Mouse (Mus musculus) adrenal gland (tissue): Measurements from ENCODE around the gene Safb2.

Experiments used
- intact Hi-C: fragments of 180-260 bp; cut with DNase I; formaldehyde crosslinking; loops from one replicate; pipeline ENCODE4 v1.15.1; 2025

Safb2 gene

DNA sequence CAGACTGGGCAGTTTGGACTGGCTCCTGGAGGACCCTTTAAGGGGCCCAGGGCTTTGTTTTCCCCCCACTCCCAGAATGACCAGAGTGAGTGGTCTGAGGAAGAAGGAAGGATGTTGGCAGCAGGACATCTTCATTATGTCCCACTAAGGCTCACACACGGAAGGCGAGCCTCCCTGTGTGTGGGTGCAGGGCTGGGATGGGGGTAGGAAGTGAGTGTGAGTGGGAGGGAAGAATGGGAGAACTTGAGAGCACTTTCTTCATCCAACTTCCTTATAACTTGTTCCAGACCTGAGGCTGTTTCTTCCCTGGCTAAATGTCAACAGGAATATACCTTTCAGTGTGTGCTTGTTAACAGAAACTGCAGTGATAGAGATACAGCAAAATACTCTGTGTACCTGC is 26.9 kb upstream of the Safb2 start:
- intact Hi-C loops: loop anchor here (5.0 kb wide), 1 partner anchor 56 kb away; no protein-coding TSS in a partner anchor

DNA sequence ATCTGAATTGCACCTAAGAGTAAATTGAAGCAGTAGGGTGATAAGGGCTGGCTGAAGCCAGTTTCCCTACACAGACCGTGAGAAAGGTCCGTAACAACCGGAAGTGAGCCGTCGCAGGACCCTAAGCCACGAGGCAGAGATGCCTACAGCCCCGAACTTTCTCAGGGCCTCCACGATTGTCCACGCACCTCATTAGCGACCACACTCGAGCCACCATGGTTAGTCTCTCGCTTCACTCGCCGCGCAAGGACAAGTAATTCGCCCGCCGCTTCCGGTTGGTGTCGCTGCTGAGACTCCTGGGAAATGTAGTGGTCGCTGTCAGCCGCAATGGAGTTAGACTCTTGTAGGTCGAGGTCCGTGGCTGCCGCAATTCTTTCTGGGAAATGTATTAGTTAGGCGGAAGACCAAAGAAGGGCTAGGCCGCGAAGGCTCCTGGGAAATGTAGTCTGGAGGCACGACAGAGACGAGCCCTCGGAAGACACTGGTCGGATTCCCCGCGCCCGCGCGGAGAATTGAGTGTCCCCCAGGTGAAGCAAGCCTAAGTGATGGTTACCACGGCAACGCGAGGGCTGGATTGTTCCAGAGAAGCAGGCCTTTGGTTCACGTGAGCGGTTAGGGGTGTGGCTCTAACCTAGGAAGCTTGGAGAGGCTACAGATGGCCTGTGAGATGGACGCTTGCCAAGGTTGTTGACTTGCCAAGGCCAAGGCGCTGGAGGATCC is 25.2 kb upstream of the Safb2 start, which contains the start of gene 2410015M20Rik:
Gene 2410015M20Rik (minus strand): TSS at position 320 of the 720 bp plus-strand sequence.
- intact Hi-C loops: loop anchor here (5.0 kb wide), 1 partner anchor 58 kb away; no protein-coding TSS in a partner anchor

DNA sequence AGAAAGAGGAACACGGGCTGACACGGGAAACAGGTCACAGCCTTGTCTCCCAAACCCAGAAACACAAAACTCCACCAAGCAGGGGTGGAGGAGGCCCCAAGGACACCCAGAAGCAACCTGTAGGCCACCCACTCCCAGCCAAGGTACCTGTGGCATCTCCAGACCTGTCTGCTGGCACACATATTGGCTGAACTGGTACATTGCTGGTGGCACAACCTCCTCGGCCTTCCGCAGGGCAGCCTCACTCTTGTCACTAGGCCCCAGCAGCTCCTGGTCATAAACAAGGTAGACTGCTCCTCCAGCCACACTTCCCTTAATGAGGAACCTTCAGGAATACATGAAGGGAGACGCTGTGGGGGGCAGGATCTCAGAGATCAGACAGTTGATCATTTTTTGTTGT is 24.3 kb upstream of the Safb2 start:
- intact Hi-C loops: no loop called here

DNA sequence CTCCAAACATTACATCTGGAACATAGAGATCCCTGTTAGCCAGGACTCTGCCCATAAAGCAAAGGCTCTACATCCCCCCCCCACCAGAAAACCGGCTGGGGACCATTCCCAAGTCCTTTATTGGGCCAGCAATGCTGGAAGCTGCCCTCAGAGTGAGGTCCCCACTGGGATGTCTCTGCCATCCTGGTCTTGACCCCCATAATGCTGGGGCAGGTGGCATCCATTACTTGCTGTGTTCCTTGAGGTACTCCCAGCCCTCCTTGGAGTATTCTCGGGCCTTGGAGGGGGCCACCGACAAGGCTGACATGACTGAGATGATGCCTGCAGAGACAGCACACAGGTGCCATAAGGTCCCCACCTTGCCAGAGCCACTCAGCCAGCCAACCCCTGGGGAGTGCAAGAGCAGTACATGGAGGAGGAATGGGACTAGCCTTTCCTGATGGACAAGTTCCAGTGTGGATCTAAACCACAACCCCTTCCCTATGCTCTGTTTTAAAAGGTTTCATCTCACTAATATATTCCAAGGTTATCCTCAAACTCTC is 23.2 kb upstream of the Safb2 start:
- intact Hi-C loops: no loop called here

DNA sequence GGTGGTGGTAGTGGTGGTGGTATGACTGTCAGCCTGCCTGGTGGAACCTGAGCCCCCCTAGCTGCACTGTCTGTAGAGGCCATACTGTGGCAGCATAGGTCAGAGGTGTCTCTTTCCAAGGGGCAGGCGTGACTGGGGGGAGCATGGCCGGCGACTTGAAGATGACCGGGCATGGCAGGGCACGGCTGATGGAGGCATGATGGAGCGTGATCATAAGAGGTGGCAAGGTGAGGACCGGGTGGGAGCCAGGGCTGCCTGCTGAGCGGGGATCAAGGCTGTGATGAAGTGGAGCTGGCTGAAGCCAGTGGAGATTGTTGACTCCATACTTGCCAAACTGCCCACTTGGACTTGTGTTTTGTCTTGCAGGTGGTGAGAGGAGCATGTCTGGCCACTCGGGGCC is 21.0 kb upstream of the Safb2 start:
- intact Hi-C loops: no loop called here

DNA sequence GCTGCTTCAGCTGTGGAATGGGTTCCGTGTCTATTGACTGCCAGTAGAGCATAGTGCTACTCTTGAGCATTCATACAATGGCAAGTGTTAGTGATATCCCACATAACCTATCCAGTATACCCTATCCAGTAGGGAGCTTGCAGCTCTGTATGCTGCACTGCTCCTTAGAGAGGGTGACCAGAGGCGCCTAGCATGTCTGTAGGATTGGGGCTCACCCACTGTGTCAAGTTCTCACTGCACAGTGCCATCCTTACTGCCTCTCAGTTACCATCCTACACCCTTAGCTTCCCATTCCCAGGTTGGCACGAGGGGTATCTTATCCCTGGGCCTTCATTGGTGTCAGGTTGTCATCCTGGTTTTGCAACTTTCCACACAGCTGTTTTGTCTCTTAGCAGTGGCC is 20.0 kb upstream of the Safb2 start:
- intact Hi-C loops: no loop called here

DNA sequence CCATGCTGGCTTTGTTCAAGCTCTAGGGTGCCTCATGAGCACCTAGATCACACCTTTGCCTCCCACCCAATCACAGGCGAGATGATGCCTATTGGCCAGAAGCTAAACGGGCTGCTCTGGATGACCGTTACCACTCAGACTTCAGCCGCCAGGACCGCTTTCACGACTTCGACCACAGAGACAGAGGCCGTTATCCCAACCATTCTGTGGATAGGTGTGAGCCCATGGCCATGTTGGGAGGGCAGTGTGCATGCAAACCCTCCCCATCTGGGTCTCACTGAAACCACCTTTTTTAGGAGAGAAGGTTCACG is 19.6 kb upstream of the Safb2 start:
- intact Hi-C loops: no loop called here

DNA sequence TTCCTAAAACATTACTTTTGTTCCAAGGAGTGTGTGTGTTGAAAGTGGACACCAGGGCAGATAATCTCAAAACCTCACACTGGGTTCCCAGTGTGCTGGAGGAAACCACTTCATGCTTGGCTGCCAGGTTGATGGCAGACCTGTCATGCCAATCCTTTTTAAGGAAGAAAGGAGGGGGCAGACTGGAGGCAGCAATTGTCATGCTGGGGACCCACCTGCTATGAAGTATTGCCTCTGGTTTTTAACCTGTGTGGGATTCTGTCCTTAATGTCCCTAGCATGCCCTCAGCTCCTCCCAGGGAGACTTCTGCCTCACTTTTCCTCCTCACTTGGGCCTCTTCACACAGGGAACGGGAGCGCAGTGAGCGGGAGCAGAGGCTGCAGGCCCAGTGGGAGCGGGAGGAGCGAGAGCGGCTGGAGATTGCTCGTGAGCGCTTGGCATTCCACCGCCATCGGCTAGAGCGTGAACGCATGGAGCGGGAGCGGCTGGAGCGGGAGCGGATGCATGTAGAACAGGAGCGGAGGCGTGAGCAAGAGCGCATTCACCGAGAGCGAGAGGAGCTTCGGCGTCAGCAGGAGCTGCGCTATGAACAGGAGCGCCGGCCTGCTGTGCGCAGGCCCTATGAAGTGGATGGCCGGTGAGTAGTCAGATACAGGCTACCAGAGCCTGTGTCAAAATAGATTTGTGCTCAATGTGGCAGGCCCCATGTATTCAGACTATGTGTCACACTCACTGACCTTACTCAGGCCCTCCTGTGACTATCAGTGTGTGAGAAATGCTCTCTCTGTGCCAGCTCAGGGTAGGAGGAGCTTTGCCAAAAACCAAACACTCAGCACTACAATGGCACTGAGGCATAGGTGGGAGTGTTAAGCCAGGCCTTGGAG is 19.0 kb upstream of the Safb2 start:
- intact Hi-C loops: no loop called here

DNA sequence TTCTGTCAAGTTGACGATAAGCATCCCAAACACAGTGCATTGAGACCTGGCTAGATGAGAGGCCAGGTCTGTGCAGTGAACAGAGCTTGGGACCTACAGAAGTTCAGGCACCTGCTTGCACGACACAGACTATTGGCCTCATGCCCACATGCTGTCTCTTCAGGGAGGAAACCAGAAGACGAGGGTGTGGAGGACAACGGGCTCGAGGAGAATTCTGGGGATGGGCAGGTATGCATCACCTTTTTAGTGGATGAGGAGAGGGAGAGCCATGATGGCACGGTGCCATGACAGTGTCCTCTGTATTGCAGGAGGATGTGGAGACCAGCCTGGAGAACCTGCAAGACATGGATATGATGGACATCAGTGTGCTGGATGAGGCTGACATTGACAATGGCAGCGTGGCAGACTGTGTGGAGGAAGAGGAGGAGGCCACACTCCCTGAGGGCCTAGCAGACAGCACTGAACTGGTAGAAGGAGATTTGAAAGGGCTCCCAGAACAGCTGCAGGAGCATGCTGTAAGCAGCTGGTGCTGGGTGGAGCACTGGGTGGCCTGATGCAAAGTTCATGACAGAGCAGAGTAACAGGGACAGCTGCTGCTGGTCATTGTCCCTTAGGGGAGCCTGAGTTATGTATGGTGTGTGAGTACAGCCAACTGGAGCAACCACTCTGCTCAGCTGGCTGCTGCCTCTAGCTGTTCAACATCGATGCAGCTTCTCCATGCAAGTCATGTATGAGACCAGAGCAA is 9.3 kb upstream of the Safb2 start:
- intact Hi-C loops: no loop called here

DNA sequence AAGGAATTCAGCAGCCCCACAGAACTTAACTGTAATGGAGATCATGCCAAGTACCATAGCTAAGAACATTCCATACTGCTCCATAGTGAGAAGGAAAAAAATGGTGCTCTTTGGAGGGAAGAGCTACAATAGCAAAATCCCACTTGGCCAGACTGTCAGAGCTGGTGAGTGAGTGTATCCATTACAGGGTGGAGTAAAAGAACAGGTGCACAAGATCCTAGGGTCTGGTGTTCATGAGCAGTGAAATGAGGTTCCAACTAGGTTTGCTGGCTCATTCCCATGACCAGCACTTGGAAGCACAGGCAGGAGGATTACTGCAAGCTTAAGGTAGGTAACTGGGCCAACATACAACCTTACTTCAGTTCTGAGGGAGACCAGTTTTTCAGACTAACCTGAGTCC is 8.2 kb upstream of the Safb2 start:
- intact Hi-C loops: no loop called here

DNA sequence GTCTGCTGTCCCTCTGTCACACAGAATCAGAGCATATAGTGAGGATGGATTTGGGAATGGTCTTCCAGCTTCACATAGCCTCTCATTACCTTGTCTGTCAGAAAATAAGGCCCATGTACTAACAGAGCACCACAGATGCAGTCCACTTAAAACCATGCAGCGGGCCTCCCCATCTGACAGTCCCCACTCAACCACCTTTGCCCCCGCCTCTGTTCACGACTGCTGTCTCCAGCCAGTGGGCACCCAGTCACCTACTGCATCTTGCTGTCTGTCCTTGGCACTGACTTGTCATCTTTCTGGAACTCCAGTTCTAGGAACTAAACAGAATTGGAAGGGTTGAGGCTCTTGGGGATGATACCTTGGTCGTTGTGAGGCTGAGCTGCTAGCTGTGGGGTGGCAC is 4.5 kb upstream of the Safb2 start:
- intact Hi-C loops: no loop called here

DNA sequence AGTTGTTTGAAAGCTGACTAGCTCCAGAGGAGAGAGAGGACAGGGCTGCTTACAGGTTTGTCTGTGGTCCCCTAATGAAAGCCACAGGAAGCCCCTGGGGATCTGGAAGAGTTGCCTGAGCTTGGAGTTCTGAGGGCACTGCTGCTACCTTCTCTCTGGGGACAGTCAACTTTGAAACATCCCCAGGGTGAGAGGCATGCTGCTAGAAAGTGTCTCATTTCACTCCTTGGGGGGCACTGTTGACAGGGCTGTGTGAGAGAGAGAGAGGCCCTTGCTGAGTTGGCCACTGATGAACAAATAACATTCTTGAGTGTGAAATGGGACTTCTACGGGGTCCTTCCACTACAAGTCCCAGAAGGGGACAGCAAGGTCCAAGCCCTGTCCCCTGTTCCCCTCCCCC is 3.4 kb upstream of the Safb2 start:
- intact Hi-C loops: no loop called here

DNA sequence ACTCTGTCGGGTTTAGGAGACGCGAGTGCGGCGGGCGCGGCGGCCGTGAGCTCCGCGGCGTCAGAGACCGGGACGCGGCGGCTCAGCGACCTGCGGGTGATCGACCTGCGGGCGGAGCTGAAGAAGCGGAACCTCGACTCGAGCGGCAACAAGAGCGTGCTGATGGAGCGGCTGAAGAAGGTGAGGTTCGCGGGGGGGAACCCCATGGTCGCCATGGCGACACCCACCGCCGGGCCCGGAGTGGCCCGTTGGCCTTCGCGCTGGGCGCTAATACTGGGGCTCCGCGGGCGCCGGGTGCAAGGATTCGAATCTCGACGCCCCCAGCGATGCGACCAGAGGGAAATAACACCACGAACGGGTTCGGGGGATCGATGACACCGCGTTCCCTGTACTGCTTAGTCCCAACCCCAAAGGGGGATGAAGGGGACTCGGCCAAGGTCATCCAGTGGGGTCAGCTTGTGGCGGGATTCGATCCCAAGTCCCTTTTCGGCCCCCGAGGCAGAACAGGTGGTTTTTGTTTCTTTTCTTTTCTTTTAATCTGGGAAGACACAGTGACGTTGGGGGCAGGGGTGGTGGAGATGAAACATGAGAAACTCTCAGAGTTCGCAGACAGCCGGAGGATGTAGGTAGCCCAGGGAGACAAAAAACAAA is 911 bp upstream of the Safb2 start:
- intact Hi-C loops: no loop called here

DNA sequence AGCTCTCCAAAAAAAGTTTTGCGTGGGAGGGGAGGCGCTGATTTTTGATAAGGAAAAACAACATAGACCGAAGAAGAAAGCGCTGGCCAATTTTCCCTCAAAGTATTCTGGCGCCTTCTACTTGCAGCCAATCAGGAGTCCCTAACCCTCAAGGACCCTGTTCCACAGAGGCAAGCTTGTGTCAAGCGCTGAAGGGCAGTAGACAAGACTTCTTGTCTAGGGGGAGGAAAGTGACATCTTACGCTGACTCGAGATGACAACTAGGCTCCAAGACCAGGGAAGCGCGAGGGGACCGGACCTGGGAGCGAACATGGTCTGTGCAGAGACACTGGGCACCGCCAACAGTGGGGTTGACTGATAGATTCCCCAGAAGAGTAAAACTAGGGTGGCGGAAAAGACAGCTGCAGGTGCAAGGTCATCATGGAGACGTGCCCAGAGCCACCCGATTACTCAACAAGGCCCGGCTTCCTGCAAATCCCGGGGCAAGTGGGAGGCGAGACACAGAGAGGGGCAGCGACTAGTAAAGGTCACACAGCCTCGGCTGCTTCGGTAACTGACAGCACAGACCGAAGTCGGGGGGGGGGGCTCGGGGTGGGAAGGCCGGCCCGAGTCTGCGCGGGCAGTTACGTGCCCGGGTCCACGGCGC is 651 bp downstream of the Safb2 start:
- intact Hi-C loops: no loop called here

DNA sequence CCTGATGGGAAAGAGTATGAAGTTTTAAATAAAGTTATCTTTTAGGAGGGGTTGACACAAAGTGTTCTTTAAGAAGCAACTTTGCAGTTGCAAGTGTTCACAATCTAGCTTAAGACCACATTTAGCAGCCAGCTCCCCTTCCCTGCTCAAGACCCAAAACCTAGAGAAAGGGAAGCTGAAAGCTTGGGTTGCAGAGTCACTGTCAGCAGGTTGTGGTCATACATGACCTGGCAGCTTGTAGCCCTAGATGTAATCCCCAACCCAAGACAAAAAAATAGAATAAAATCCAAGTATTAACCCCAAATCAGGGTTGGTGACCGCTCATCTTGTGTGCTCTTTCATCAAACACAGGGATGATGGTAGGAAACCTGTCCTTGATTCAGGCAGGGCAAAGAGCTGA is 1.3 kb downstream of the Safb2 start:
- intact Hi-C loops: no loop called here

DNA sequence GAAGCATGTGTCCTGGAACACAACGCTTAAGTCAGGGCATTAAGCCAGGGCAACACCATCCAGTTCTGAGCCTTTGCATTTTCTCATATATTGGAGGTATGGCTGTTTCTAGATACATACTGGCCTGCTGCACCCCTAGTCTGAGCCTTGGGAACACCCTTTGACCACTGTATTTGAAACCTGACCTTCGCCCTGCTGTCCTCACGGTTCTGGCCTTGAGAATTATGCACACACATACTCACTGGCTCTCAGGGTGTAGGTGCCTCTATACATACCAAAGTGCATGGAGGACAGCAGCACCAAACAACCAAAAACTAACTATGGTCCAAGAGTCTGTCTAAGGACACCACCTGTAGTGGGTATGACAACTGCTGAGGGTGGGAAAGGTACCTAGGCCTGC is 11.4 kb downstream of the Safb2 start:
- intact Hi-C loops: no loop called here

DNA sequence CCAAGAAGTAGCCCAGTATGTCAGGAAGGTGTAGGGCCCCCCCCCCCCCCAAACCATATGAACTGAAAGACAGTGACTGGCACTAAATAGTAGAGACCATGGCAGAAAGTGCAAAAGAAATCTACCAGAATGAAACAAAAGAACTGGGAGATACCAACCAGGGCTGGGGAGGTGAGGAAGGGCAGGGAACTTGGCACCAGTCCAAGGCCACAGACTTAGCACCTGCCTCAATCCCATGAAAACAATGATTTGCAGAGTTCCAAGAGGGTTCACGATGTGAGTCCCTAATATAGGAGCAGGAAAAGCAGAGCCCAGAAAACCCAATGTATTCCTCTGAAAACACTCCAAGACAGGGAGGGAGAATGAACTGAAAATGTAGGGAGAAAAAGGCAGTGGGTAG is 12.2 kb downstream of the Safb2 start:
- intact Hi-C loops: no loop called here

DNA sequence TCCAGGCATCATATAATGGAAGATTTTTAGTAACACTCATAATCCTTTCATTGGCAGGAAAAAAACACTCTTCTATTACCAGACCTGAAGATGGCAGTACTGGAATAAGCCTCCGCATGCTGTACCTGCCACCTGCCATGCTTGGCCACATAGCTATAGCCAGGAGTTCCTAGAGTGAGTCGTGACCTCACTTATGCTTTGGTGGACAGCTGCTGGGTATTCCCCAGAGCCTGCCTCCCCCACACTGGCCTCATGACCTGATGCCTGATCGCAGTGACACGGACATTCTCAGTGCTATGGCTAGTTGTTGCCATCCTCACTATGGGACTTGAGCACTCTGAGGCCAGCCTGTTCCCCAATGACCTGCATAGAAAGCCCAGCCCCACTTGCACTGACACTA is 14.1 kb downstream of the Safb2 start:
- intact Hi-C loops: no loop called here

DNA sequence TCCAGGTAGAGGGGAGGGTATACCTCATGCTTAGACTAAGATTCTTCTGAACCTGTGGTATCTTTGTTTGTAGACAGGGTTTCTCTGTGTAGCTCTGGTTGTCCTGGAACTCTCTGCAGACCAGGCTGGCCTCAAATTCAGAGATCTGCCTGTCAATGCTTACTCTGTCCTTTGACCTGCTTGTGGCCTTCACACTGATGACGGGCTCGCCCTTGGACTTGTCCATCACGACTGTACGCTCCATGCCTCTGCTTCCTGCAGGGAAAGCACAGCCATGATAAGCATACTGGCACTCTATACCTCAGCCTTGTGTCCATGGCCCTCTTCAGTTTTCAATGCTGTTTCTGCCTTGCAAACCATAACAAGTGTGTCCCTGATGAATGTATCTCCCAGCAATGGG is 17.0 kb downstream of the Safb2 start:
- intact Hi-C loops: no loop called here

DNA sequence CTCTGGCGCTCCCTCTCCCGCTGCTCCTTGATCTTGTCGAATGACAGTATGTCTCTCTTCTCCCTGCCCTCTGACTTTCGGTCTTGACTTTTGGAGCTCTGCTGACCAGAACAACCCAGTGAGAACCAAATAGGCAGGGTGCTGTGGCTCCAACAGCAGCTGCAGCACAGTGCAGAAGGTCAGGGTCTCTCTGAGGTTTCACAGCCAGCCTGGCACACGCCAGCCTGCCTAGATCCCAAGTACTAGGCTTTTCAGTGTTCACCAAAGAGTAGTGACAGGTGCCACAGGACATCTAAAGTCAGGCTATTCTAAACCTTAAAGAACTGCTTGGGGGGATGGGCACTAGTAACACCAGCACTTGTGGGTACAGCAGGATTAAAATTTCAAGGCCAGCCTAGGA is 17.5 kb downstream of the Safb2 start:
- intact Hi-C loops: no loop called here

DNA sequence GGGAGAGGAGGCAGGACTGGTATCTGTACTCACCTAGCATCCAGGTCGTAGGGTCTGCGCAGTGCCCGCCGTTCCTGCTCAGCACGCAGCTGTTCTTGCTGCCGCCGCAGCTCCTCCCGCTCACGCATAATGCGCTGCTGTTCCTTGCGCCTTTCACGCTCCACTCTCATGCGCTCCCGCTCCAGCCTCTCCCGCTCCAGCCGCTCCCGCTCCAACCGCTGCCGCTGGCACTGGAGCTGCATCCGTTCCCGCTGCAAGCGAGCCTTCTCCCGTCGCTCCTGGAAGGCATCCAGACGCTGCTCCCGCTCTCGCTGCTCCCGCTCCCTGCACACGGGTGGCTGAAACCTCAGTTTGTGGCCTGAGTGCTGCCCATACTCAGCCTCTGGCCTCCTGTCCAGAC is 18.1 kb downstream of the Safb2 start:
- intact Hi-C loops: no loop called here
